Mouse (Mus musculus) CH12.LX (cell line): ENCODE measurements at regions not wholly inside any gene's neighbourhood (a gene's known extent, or its start where the extent isn't known, plus 50 kb on each side); places are given as distances from the start of the nearest gene placed in this dataset.

Source experiments
- CTCF ChIP-seq, 2 experiments: IDR thresholded peaks in 1 of 2; conservative IDR thresholded peaks in 1 of 2; 2 replicates each; pipeline ENCODE4 v1.5.1; 2011 to 2012; ENCODE audit warnings: low read depth in 2 of 2, low read length in 2 of 2, improper control_type of control experiment in 1 of 2, inconsistent platforms in 1 of 2, mild to moderate bottlenecking in 1 of 2, moderate library complexity in 1 of 2
- MAFK ChIP-seq: IDR thresholded peaks from 2 replicates; pipeline ENCODE4 v1.6.1; 2011; ENCODE audit warnings: low read length, improper control_type of control experiment; ENCODE audit not compliant: insufficient replicate concordance
- POLR2A ChIP-seq: IDR thresholded peaks from 2 replicates; pipeline ENCODE4 v1.6.1; 2011; ENCODE audit warnings: low read depth, mild to moderate bottlenecking, improper control_type of control experiment, low read length
- TCF12 ChIP-seq: IDR thresholded peaks from 2 replicates; pipeline ENCODE4 v1.6.1; 2014; ENCODE audit warnings: low read depth, mild to moderate bottlenecking, inconsistent platforms, low read length, improper control_type of control experiment
- UBTF ChIP-seq: IDR thresholded peaks from 2 replicates; pipeline ENCODE4 v1.6.1; 2012; ENCODE audit warnings: low read depth, mild to moderate bottlenecking, inconsistent platforms, low read length, improper control_type of control experiment, moderate library complexity
- ZNF384 ChIP-seq: IDR thresholded peaks from 2 replicates; pipeline ENCODE4 v1.6.1; 2012; ENCODE audit warnings: low read depth, low read length, improper control_type of control experiment, inconsistent platforms

DNA sequence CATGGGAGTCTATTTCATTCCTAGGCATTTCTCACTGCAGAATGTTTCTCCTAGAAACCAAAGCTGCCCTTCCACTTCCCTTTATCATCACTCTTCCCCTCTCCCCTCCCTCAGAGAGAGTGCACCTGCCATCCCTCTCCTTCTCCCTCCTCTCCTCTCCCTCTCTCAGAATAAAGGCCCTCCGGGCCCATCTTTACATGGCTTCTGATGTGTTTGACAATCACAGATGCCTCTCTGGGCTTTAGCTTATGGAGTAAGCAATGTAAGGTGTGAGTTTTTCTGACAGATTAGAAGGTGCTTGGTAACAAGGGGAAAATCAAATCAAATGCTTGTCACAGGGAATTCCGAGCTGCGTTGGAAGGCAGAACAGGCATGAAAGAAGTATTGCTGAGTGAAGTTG, 707.2 kb downstream of the Sorcs3 start:
- TF ChIP-seq TCF12 (no peak), MAFK (no peak), CTCF (conservative IDR thresholded peaks at IDR 0.05 in 1 of 2, IDR thresholded peaks at IDR 0.05 in 1 of 2; ENCODE audit: low read depth in 2 of 2, low read length in 2 of 2) (no peak), POLR2A (no peak), ZNF384 (no peak), UBTF (no peak)
